Mouse (Mus musculus) megakaryocyte, embryonic 14.5 days (primary cell): ENCODE data around the gene Catsper2.

Source experiments
- FLI1 ChIP-seq: IDR thresholded peaks from 2 replicates; pipeline ENCODE4 v1.6.1; 2012; ENCODE audit warnings: low read length, inconsistent platforms, mixed read lengths
- GATA1 ChIP-seq: IDR thresholded peaks from 3 replicates; pipeline ENCODE4 v1.6.1; 2012; ENCODE audit warnings: mixed read lengths, low read length, inconsistent platforms, borderline replicate concordance

DNA sequence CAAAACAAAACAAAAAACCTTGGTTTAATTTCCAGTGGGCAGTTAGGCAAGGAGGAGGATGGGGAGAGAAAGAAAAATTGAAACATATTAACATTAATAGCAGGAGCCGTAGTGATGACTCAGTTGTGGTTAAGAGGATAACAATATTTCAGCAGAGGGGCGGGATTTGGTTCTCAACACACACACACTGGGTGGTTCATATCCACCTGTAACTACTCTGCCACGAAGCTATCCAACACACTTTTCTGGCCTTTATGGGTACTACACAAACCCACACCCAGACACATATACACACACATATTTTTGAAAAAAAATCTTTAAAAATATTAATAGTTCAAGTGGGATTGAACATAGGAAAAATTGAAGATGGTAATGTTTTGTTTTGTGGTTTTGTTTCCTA lies 33.4 kb upstream of the Catsper2 start:
- TF ChIP-seq GATA1: no peak
- TF ChIP-seq FLI1: no peak
